Mouse (Mus musculus) neural tube, embryonic 13.5 days (tissue): ENCODE data around the gene Rhbdf2. TPM values are rescaled to one million over a fixed set of nuclear protein-coding genes. Genes with fewer than 3 reads are reported as not detected.
A peak's percentile ranks its signal among the peaks of the same experiment; 100 is the strongest.
"Not testable (repeated sequence)": the region's sequence is repeated elsewhere in the genome, so short reads cannot be mapped to it uniquely, and the experiment has no call there.

Source experiments
- ATAC-seq: fragments of 200-750 bp; cut with Nextera tagmentation; 2 replicates; pipeline ENCODE4 v1.8.0; 2017; ENCODE audit warnings: low read depth, mild to moderate bottlenecking, moderate TSS enrichment, moderate library complexity
- H3K27ac ChIP-seq: fragments of 300-500 bp; sonication (generic); replicated peaks from 2 replicates; pipeline ENCODE4 v1.5.1; 2015; ENCODE audit warnings: moderate library complexity, mild to moderate bottlenecking, inconsistent platforms
- H3K27me3 ChIP-seq: fragments of 300-500 bp; sonication (generic); 2 replicates; pipeline ENCODE4 v1.6.1; 2015; ENCODE audit warnings: mild to moderate bottlenecking, inconsistent platforms
- H3K36me3 ChIP-seq: fragments of 300-500 bp; sonication (generic); 2 replicates; pipeline ENCODE4 v1.6.1; 2015; ENCODE audit warnings: mild to moderate bottlenecking, inconsistent platforms
- H3K4me1 ChIP-seq: fragments of 300-500 bp; sonication (generic); replicated peaks from 2 replicates; pipeline ENCODE4 v1.6.1; 2015; ENCODE audit warnings: inconsistent platforms
- H3K4me2 ChIP-seq: fragments of 300-500 bp; sonication (generic); 2 replicates; pipeline ENCODE4 v1.6.1; 2015; ENCODE audit warnings: inconsistent platforms, mild to moderate bottlenecking, moderate library complexity
- H3K4me3 ChIP-seq: fragments of 300-500 bp; sonication (generic); 2 replicates; pipeline ENCODE4 v1.5.1; 2015; ENCODE audit warnings: mild to moderate bottlenecking, inconsistent platforms
- H3K9ac ChIP-seq: fragments of 300-500 bp; sonication (generic); 2 replicates; pipeline ENCODE4 v1.6.1; 2015; ENCODE audit warnings: moderate library complexity, mild to moderate bottlenecking, inconsistent platforms
- H3K9me3 ChIP-seq: fragments of 300-500 bp; sonication (generic); 2 replicates; pipeline ENCODE4 v1.6.1; 2016; ENCODE audit warnings: inconsistent platforms
- WGBS: fragments of 180-500 bp; shearing (Covaris S2); methylation state at CpG from one replicate; pipeline ENCODE4 v1.1.7; 2015; 5-methylcytosine and 5-hydroxymethylcytosine counted together
- polyA plus RNA-seq: library from polyadenylated mRNA; unstranded; fragments of >200 nt; fragmentation: Nextera tagmentation; extraction: Ambion mirVana; gene quantifications from 2 replicates; pipeline ENCODE4 v1.2.1, GENCODE M21; 2015

The Rhbdf2 gene
- polyA plus RNA-seq, 1 experiment from 2014 or later = 3.7 TPM

- H3K9me3 ChIP-seq, ATAC-seq, H3K4me3 ChIP-seq, H3K36me3 ChIP-seq, H3K4me2 ChIP-seq, H3K27me3 ChIP-seq, H3K4me1 ChIP-seq, H3K9ac ChIP-seq, H3K27ac ChIP-seq: not testable (repeated sequence)
- 68% methylated on average over 8 of the region's 8 CpGs for WGBS
Measured at GRCm38 (mm10) chr11:116636607-116637006, 9.8 kb upstream of the Rhbdf2 start.

GRCm38 (mm10) chr11:116632962-116633361 lies 6.1 kb upstream of the Rhbdf2 start:
- H3K27me3 ChIP-seq = no peaks in the 10 kb centered on the region
- 81% methylated on average over 10 of the region's 10 CpGs for WGBS
- ATAC-seq = no peak
- no peak overlapping the region for H3K27ac ChIP-seq
- no peaks in the 10 kb centered on the region for H3K9me3 ChIP-seq
- H3K9ac ChIP-seq = no peak overlapping the region
- H3K4me3 ChIP-seq = no peak overlapping the region
- H3K4me1 ChIP-seq = no peaks in the 10 kb centered on the region
- H3K4me2 ChIP-seq = no peak overlapping the region
- H3K36me3 ChIP-seq = no peaks in the 10 kb centered on the region

GRCm38 (mm10) chr11:116630171-116630965 lies 3.5 kb upstream of the Rhbdf2 start:
- H3K4me1 ChIP-seq = no peaks in the 10 kb centered on the region
- H3K27ac ChIP-seq = no peak overlapping the region
- H3K4me2 ChIP-seq = no peak overlapping the region
- no peak for ATAC-seq
- H3K9me3 ChIP-seq = no peaks in the 10 kb centered on the region
- WGBS = 58% methylated on average over 12 of the region's 12 CpGs
- H3K9ac ChIP-seq = no peak overlapping the region
- no peaks in the 10 kb centered on the region for H3K36me3 ChIP-seq
- H3K4me3 ChIP-seq = no peak overlapping the region
- H3K27me3 ChIP-seq = 0 out of 2 replicates have a peak, but pooled peaks cover under 1% of the 10 kb centered on the region

- Histone ChIP-seq H3K27me3 (peaks cover 9% of the 10 kb centered on the region), H3K9me3 (no peaks in the 10 kb centered on the region), H3K4me3 (no peak overlapping the region), H3K4me1 (0 out of 2 replicates have a peak, but pooled peaks cover 2% of the 10 kb centered on the region), H3K4me2 (no peak overlapping the region), H3K27ac (no peak overlapping the region), H3K36me3 (no peaks in the 10 kb centered on the region), H3K9ac (no peak overlapping the region)
- ATAC-seq = no peak
- WGBS = 88% methylated on average over 6 of the region's 6 CpGs
Measured at GRCm38 (mm10) chr11:116629472-116629871, 2.7 kb upstream of the Rhbdf2 start.

GRCm38 (mm10) chr11:116628712-116629111 lies 1.9 kb upstream of the Rhbdf2 start:
- peaks cover 10% of the 10 kb centered on the region for H3K4me1 ChIP-seq
- peak; percentile 34; the same call in 1 of the 2 replicates for ATAC-seq
- H3K27me3 ChIP-seq = peaks cover 17% of the 10 kb centered on the region
- H3K9ac ChIP-seq = no peak overlapping the region
- no peak overlapping the region for H3K4me2 ChIP-seq
- WGBS = 64% methylated on average over 9 of the region's 9 CpGs
- H3K4me3 ChIP-seq = no peak overlapping the region
- H3K27ac ChIP-seq = no peak overlapping the region
- H3K9me3 ChIP-seq = no peaks in the 10 kb centered on the region
- H3K36me3 ChIP-seq = no peaks in the 10 kb centered on the region

GRCm38 (mm10) chr11:116627072-116628020 lies 527 bp upstream of the Rhbdf2 start:
- Histone ChIP-seq H3K36me3 (no peaks in the 10 kb centered on the region), H3K9me3 (no peaks in the 10 kb centered on the region), H3K4me3 (no peak overlapping the region), H3K4me2 (no peak overlapping the region), H3K27ac (no peak overlapping the region), H3K4me1 (peaks cover 15% of the 10 kb centered on the region), H3K9ac (no peak overlapping the region), H3K27me3 (peaks cover 29% of the 10 kb centered on the region)
- ATAC-seq = no peak
- WGBS = 45% methylated on average over 10 of the region's 10 CpGs

- peaks cover 31% of the 10 kb centered on the region for H3K4me1 ChIP-seq
- ATAC-seq = no peak
- WGBS = 77% methylated on average over 17 of the region's 17 CpGs
- no peaks in the 10 kb centered on the region for H3K9me3 ChIP-seq
- no peak overlapping the region for H3K4me3 ChIP-seq
- no peak overlapping the region for H3K4me2 ChIP-seq
- H3K27ac ChIP-seq = no peak overlapping the region
- H3K9ac ChIP-seq = no peak overlapping the region
- H3K36me3 ChIP-seq = no peaks in the 10 kb centered on the region
- H3K27me3 ChIP-seq = peaks cover 29% of the 10 kb centered on the region
Measured at GRCm38 (mm10) chr11:116625081-116626000, 1.5 kb downstream of the Rhbdf2 start.

- 12% methylated on average over 42 of the region's 42 CpGs for WGBS
- ATAC-seq = peak; percentile 15; the same call in 1 of the 2 replicates
- H3K4me2 ChIP-seq = peak overlapping the region; percentile 64
- no peaks in the 10 kb centered on the region for H3K9me3 ChIP-seq
- peaks cover 41% of the 10 kb centered on the region for H3K4me1 ChIP-seq
- no peak overlapping the region for H3K27ac ChIP-seq
- peak overlapping the region; percentile 49 for H3K4me3 ChIP-seq
- H3K36me3 ChIP-seq = no peaks in the 10 kb centered on the region
- peaks cover 29% of the 10 kb centered on the region for H3K27me3 ChIP-seq
- peak overlapping the region; percentile 68 for H3K9ac ChIP-seq
Measured at GRCm38 (mm10) chr11:116624131-116624832, 2.5 kb downstream of the Rhbdf2 start.

- H3K27ac ChIP-seq = no peak overlapping the region
- WGBS = 5% methylated on average over 40 of the region's 40 CpGs
- H3K9ac ChIP-seq = peak overlapping the region; percentile 68
- H3K4me1 ChIP-seq = peaks cover 49% of the 10 kb centered on the region
- H3K27me3 ChIP-seq = peaks cover 29% of the 10 kb centered on the region
- peak overlapping the region; percentile 64 for H3K4me2 ChIP-seq
- peak overlapping the region; percentile 49 for H3K4me3 ChIP-seq
- H3K36me3 ChIP-seq = no peaks in the 10 kb centered on the region
- ATAC-seq = no peak
- H3K9me3 ChIP-seq = no peaks in the 10 kb centered on the region
Measured at GRCm38 (mm10) chr11:116623281-116624124, 3.3 kb downstream of the Rhbdf2 start.

GRCm38 (mm10) chr11:116621258-116621704 lies 5.5 kb downstream of the Rhbdf2 start:
- Histone ChIP-seq H3K9ac (no peak overlapping the region), H3K27ac (peak overlapping the region; percentile 76), H3K4me1 (peaks cover 53% of the 10 kb centered on the region), H3K36me3 (no peaks in the 10 kb centered on the region), H3K9me3 (no peaks in the 10 kb centered on the region), H3K4me2 (peak overlapping the region; percentile 64; the same call in 1 of the 2 replicates), H3K4me3 (no peak overlapping the region), H3K27me3 (peaks cover 29% of the 10 kb centered on the region)
- WGBS = 49% methylated on average over 6 of the region's 6 CpGs
- ATAC-seq = no peak; the same call in 1 of the 2 replicates
